Mouse (Mus musculus): ENCODE results near the gene Cacna1e.

Cacna1e gene

DNA sequence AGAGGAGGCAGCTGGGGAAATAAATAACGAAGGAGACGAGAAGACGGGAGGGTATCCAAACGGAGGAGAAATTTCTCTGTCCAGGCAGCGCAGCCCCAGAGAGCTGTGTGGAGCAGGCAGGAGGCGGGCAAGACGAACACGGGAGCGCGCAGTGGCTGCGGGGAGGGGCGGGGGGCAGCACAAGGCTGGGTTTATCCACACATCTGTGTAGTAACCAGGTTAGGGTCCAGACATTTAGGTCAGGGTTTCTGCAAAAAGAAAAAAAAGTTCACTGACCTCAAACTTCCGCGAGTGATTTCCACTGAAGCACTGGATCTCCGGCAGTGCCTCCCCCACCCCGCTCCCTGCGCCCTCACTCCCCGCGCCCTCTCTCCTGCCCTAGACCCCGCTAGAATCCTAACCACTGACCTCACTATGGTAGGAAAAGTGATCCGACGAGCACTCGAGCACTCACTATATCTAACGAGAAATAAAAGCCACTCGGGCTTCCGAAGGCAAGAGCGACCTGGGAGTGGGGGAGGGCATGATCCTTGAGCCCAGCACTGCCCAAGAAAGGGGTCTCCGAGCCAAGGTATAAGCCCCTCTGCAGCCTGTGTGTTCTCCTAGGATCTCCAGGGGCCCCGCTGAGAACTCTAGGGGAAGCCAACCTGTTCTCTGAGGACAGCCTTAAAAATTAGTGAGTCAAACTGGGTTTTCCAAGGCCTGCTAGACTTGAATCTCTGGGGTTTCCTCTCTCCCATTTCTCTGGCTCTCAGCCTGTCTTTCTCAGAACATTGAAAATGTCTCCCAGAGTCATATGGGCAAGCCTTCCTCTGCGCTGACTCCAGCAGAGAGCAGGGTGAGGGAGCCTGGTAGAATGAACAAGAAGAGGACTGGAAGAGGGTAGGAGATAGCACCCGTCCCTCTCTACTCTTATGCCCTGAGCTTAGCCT, at the start of gene Cacna1e:
Cacna1e (minus strand) TSS at position 227 of the 932 bp plus-strand sequence.
- DNase-seq: peak; percentile 14

DNA sequence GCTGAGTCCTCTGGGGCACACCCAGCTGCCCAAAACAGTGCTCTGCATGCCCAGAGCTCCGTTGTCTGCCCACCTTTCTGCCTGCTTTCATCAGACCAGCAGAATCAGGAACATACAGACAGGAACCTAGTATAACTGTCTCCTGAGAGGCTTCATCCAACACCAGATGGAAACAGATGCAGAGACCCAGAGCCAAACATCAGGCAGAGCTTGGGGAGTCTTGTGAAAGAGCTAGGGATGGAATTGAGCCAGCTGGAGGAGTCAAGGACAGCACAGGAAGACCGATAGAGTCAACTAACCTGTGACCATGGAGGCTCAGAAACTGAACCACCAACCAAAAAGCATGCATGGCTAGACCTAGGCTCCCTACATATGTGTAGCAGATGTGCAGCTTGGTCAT, 34.1 kb upstream of the Cacna1e start:
- peak; percentile 26 for DNase-seq

GRCm38 (mm10) chr1:154917438-154917837, 33.1 kb upstream of the Cacna1e start:
- no peak for DNase-seq

DNA sequence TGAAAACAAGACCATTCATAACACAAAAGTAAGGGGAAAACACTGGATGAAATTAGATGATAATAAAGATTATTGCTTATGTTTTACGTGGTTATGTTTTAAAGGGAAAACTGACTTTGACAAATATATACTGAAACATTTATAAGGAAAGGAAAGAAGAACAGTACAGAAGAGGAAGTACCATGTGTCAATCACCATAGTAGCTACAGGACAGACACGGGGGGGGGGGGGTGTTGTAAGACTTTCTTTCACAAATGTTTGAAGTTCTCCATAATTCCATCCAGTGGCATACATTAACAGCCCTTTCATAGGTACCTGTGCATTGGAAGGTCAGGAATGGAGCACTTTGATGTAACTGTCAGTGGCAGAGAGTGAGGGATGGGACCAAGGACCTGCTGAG, 25.3 kb upstream of the Cacna1e start:
- DNase-seq: no peak

- no peak for DNase-seq
Observed at GRCm38 (mm10) chr1:154897390-154897789, 13.1 kb upstream of the Cacna1e start.

DNA sequence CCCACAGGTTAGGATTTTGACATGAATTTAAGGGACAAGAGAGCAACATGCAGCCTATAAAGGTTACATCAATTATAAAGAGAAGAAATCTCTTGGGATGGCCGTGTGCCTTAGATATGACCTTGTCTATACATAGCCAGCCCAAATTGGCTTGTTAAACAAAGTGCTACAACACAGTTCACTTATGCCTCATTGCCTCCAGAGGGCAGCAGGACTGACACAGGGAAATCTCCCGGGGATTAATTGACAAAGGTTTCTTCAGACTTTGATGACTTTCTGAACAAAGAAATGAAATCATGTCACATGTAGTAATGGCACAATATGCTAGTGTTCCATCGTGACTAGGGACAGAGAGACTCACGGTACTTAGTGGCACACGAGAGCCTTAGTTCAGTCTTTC, 5.9 kb upstream of the Cacna1e start:
- no peak for DNase-seq

GRCm38 (mm10) chr1:154888495-154888894, 4.2 kb upstream of the Cacna1e start:
- no peak for DNase-seq

- DNase-seq: no peak
Observed at GRCm38 (mm10) chr1:154888018-154888417, 3.7 kb upstream of the Cacna1e start.

GRCm38 (mm10) chr1:154887546-154887945, 3.2 kb upstream of the Cacna1e start:
- no peak for DNase-seq

DNA sequence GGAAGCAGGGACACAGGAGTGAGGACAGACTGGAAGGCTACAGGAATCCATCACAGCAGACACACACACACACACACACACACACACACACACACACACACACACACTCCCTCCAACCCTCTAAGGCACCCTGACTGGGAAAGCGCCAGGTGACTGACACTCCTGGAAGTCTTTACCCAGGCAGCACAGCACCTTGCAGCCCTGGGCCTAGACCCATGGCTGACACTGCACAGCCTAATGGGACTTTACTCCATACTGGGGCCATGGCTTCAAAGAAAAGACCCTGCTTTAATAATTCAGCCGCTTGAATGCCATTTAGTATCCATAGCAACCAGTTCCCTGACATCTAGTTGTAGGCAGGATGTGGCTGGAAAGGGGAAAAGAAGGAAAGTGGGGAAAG, 2.3 kb upstream of the Cacna1e start:
- DNase-seq: no peak

- DNase-seq: no peak
Observed at GRCm38 (mm10) chr1:154885207-154885548, 877 bp upstream of the Cacna1e start.

DNA sequence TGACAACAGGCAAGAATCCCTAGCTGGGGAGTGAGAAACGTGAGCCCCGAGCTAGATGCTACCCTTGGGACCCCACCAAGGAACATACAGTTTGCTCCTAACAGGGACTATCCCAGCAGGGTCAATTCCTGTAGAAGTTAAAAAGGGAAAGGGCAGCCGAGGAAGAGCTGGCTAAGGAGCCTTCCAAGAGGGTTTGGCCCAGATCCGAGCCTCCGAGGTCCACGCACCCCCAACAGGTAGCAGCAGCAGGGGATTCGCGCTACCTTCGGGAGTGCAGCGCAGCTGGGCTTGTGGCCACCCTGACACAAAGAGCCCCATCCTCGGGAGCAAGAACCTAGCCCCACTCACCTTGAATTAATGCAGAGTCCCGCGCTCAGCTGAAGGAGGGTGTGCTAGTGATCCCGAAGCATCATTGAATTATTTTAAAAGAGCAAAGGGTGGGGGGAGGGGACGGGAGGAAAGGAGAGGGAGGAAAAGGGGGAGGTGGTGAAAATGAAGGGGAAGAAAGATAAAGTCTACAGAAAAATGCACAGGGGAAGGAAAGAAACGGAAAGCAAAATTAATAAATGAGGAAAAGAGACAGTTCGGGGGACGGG, 607 bp downstream of the Cacna1e start:
- no peak for DNase-seq

DNA sequence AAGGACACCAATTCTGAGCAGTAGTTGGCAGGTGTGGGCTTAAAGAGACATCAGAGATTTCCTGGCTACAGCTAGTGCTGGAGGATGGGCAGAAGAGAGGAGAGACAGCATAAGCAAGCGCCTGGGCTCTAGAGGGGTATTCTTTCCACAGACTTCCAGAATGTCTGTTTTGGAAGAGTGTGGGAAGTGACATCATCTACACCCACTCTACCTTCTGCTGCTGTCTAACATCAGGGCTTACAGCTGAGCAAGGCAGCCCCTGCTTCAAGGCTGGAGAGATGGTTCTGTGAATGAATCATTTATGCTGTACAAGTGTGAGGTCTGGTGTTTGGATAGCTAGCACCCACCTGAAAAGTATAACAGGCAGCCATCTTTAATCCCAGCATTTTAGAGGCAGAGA, 18.3 kb downstream of the Cacna1e start:
- DNase-seq: no peak

- DNase-seq: no peak
Observed at GRCm38 (mm10) chr1:154861416-154861815, 22.9 kb downstream of the Cacna1e start.

GRCm38 (mm10) chr1:154854564-154854963, 29.7 kb downstream of the Cacna1e start:
- no peak for DNase-seq

GRCm38 (mm10) chr1:154850515-154851287, 33.6 kb downstream of the Cacna1e start:
- DNase-seq: no peak

DNA sequence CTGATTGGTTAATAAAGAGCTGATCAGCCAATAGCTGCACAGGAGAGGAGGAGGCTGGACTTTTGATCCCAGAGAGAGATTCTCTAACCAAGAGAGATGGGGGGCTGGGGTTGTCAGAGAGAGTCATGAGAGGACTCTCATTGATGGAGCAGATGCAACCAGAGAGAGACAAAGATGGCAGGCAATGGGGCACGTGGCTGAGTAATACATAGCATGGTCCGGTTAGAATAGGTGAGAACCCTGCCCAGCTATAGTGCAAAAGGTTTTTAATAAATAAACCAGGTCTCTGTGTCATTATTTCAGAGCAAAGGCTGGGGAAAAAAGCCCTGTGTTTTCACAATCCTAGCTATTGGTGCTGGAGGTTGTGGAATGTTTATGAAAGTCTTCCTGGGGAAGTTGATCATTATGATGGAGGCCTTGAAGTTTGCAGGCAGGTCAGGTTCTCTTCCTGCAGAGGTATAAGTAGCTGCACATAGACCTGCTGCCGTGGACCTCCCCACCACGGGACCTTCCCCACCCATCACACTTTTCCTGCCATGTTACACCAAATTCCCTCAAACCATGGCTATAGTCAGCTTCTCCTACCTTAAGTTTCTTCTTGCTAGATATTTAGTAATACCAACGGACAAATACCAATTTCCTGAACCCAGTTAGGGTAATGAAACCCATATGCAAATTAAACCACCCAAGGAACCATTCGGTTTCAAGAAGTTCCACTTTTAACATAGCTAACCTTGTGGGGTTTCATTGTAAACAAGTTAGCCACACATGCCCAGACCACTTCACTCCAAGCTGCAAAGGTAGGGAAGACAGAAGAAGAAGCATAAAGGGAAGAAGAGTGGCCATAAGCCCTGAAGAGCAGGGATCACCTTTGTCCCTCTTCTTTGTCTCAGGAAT, 35.4 kb downstream of the Cacna1e start:
- no peak for DNase-seq

DNA sequence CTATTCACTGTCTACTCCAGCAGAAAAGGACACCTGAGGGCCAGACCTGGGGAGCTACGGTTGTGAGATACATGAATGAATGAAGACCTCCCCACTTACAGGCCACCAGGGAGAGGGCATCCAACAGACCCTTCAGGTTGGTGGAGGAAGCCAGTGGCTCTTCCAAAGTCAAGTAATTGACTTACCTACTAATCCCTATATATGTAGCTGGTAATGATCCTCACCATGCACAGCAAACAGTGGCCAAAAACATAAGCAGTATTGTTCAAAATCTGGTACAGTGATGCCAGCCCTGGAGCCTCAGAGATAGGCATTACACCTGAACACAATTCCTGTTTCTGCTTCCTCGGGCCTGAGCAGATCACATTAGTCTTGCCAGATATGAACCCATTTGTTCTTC, 37.4 kb downstream of the Cacna1e start:
- DNase-seq: no peak

DNA sequence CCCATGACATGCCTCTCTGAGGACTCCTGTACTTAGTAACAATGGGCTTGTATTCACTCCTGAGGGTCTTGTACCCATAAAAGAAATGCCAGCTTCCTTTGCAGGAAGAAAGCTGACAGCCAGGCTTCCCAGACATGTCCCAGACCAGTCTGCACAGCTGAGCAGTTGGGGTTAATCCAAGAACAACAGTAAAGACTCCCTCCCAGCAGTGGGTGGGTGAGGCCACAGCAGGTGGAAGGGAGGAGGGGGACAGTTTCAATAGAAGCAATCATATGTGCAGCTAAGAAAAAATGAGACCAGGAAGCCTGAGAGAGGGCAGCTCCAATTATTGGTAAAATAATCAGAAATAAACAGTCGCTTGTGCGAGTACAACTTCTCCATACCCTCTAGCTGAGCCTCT, 40.9 kb downstream of the Cacna1e start:
- DNase-seq: no peak

DNA sequence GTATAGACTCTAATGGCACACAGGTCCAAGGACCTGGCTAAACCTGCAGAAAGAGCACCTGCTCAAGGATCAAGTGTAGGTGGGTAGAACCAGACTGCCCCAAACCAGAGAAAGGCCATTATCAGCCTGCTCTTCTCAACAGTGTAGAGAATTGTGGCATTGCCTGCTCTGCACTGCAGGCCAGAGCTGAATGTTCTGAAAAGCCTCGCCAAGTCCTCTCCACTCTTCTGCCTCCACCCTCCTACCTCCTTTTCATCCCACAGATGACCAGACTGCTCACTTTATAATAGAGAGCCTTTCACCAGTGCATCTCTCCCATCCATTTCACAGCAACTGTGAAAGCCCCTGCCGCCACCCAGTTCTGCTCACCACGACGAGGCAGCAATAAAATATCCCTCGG, 42.0 kb downstream of the Cacna1e start:
- no peak for DNase-seq

DNA sequence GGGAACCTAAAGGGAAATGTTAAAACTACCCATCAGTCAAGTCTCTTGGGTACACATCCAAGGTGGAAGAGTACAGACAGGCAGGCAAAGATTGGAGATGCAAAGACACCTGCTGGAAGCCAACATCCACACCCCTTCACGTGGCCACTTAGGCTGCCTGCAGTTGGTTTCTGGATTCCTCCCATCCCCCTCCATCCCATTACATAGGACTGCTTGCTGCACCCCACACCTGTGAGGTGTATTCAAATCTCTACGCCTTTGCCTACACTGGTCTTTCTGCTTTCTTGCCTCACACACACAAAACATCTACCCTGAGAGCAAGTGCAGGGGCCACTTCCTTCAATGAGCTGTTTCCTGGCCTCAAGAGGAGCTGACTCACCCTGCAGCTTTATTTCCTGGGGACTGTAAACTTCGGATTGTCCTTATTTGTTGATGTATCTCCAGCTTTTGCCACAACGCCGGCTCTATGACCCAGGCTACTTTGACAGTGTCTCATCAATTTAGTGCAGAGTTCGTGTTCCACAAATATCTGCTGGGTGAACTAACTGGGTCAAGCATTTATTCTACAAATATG, 43.2 kb downstream of the Cacna1e start:
- DNase-seq: no peak

GRCm38 (mm10) chr1:154839272-154839671, 45.0 kb downstream of the Cacna1e start:
- no peak for DNase-seq

Data from lung, postnatal 14 days (tissue).